Mouse (Mus musculus) yolk sac, embryonic 10.5 days (tissue): ENCODE data around the gene Cyth1.

Experiments used
- DNase-seq: peaks from one replicate; pipeline ENCODE4 v3.0.0-alpha.2; 2017; ENCODE audit warnings: low spot score

The Cyth1 gene

DNA sequence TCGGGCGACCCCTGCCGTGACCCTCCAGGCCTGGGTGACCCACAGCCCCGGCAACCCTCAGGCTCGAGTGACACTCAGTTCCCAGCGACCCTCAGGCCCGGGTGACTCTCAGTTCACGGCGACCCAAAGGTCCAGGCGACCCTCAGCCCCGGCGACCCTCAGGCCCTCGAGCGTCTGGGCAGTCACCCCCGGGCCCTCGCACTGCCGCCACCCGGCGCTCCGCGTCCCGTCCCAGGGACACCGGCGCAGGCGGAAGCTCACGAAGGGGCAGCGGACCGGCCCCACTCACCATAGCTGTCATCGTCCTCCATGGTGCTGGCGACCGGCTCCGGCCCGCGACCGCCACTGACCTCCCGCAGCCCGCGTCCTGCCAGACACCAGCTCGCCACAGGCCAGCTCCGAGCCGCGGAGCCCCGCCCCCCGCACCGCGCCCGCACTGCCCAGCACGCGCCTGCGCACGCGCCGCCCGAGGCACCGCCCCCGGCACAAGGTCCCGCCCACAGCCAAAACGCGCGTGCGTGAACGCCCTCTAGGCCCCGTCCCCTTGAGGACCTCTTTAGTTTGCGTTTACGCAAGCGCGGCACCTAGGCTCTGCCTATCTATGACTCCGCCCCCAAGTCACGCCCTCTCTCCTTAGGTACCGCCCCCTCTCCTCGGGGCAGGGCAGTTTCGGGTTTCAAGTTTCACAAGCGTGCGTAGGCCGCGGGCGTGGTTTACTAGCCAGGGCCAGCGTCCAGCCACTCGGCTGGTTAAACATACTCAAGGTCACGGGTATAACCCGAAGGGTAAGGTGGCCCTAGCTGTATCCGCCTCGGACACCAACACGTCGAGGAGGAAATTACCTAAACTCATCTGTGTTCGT lies at the start of gene Cyth1:
Cyth1 (minus strand) TSS at position 443 of the 862 bp plus-strand sequence.
- DNase-seq: peak; percentile 100

DNA sequence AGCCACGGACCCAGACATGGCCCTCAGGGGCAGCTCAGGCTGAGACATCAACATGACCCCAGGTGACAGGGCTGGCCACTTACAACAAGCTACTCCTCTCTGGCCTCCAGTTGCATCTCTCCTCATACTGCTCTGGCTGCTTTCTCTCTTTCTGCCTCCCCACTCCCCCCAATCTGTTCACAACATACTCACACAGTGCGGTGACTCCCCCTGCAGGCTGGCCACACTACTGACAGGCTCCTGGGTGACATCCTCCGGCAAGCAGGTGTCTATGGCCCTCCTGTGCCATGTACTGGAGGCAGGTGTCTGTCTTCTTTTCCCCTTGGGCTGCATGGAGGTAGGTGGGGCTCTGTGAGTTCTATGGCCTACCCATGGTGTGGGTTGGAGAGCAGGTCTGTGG lies 49.6 kb upstream of the Cyth1 start:
- DNase-seq: no peak

DNA sequence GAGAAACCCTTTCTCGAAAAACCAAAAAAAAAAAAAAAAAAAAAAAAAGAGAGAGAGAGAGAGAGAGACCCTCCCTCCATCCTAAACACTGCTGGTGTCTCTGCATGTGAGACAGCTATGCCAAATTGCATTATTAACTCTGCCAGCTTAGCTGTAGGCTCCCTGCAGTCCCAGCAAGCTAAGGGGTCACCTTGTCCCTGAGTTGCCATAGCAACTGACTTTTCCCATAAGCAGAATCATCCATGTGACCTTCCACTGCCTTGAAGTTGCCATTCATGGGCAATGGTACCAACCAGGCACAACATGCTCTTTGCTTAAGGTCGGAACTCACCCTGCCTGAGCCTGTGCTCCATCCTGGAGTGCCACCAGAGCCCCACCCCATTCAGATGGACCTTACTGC lies 46.6 kb upstream of the Cyth1 start:
- DNase-seq: no peak

DNA sequence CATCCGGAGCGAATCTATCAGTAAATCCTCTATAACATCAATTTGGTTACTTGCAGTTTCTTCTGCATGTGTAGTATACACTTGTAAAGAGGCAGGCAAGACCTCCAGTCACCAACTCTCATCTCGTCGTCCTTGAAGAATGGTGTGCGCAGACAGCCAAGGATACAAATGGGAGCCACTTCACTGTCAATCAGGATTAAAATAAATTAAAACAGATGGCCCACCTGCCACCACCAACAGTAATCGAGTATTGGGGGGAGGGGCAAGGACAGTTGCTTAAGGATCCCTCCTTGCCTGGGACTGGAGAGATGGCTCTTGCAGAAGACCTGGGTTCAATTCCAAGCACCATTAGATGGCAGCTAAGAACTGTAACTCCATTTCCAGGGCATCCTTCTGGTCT lies 44.3 kb upstream of the Cyth1 start:
- DNase-seq: no peak

DNA sequence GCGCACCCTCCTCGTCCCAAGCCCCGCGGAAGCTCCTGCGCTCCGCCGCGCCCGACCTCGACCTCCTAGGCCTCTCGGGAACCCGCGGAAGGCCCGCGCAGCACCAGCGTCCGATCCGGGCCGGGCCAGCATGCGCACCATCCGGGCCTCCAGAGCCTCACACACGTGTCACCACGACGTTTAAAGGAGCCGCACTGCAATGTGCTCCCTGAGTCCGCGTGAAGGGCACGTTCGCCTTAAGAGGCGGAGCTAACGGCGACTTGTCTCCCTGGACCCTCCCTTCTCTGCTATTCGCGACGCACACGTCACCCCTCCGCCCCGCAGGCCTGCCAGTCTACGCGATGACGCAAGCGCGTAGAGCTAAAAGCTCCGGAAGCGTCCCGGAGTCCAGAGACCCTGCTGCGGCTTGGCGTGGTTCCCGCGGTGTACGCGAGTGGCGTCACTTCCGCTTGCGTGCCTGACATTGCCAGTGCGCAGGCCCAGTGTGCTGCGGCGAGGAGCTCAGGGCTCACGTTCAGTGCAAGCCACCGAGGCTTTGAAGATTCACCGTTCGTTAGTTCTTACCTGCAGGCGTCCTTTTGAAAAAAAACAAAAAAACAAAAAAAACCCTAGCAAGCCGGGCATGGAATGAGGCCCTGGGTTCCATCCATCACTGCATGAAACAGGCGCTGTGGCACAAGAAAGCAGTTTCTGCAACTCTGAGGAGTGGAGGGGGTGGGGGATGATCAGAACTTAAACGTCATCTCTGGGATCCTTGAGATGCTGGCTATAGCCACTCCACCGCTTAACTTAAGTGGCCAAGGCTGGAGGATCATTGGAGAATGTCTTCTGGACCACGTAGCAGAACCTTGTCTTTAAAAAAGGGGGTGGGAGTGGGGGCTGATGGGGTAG lies 41.9 kb upstream of the Cyth1 start, which contains the start of gene Usp36:
Usp36 (minus strand) TSS at position 246 of the 891 bp plus-strand sequence.
- peak; percentile 99 for DNase-seq

DNA sequence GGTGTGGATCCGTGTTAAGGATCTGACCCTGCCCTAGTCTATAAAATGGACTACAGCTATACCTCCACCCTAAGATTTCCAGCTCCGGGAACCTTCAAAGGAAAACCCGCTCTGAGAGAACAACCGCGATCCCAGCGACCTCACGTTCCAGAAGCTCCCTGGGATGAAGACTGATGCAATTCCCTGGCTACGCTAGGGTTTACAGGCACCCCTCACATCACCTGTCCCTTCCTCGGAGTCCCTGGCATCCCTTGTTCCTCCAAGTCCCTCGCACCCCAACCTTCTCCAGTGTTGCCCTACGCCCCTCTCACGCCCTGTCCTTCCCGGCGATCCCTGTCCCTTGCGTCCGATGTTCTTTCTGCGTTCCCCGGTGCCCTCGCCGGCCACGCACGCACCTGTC lies 41.2 kb upstream of the Cyth1 start:
- no peak for DNase-seq

DNA sequence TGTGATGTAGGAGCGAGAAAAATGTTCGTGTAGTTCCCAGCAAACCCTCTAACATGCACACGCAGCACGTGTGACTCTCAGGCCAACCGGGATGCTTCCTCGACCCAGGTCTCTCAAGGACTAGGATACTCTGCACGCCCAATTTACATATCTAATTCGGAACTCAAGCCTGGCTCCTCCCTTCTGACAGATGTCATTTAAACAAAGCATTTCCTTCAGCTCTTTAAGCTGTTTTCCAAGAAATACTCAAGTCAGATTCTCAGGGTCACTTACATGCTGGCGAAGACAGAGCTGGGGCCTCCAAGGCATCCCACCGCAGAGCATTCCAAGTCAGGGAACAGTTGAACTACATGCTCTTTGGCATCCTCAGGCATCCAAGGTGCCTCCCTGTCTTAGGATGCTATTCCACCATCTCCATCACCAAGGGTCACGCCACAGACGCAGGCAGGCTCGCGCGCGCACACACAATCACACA lies 40.7 kb upstream of the Cyth1 start:
- DNase-seq: peak; percentile 9

DNA sequence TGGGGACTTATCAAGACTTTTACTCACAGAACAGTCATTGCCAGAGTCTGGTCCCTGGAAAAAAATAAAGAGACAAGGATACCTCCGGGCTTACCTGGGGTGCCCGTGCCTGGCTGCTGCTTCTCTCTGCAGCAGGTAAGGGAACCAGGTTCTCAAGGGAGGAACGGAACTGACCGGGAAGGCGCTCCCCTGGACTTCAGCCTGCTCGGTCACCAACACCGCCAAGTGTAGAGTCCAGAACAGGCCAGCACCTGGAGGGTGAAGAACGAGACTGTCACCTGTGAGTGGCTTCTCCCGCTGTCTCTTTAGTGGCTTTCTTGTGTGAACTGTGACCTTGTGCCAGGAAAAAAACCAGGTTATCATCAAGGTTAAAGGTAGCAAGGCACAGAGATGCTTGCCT lies 39.2 kb upstream of the Cyth1 start:
- no peak for DNase-seq

DNA sequence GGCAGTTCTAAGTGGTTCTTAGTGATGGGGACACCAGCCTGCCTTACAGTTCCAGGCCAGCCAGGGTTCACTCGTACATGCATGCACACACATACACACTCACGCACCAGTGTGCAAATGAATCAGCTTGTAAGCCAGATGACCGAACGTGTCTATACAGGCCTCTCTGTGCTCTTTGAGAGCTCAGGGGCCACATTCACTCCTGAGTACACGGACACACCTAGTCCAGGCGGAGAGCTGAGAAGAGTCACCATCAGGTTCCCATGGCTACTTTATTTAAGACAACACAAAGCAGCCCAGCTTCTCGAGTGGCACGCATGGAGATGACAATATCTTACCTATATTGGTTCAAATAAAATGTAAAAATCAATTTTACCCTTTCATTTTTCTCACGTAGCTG lies 38.0 kb upstream of the Cyth1 start:
- DNase-seq: no peak

DNA sequence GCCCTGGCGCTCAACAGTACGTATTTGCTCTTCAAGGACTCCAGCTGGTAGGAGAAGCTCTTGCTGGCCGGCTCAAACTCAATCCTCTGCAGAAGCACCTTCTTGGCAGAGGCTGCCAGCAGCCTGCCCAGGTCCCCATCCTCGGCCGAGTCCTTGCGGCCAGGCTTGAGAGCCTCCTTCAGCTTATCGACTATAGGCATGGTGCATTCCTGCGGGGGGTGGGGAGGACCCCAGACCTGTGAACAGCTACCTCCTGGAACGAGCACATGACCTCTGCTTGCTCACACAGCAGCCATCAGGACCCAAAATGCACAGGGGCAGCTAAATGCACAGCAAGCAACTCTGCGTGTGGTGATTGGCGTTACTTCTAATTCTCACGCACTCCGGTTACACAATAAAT lies 37.4 kb upstream of the Cyth1 start:
- no peak for DNase-seq

DNA sequence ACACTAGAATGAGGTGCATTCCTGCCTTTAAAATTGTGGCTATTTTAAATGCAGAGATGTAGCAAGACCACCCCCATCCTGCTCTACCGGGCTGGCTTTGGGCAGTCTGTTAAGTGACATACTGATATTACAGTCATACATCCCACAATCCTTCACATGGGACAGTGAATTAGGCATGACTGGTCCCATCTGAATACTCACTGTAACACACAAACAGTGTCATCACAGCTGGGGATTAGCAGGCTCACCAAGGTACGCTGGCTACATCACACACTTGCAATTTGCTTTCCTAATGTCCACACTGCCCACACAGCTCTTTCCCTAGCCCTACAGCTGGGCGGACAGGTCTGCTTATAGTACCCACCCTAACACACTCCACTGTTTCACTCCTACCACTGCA lies 31.8 kb upstream of the Cyth1 start:
- DNase-seq: no peak

DNA sequence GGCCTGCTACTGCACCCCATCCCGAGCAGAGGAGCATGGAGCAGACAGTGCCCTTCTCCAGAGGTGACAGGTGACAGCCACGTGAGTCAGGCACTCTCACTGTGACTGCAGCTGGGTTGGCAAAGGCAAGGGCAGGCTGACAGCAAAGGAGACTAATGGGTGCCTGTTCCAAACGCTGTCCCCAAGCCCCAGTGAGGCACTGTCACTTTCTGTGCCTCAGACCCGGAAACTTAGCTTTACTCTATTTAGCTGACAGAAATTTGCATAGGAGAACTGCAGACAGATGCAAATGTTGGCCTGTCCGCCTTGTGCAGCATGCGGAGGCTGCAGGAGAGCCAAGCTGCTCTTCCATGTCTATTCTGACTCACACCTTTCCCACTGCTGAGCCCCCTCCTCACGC lies 27.9 kb upstream of the Cyth1 start:
- DNase-seq: no peak

DNA sequence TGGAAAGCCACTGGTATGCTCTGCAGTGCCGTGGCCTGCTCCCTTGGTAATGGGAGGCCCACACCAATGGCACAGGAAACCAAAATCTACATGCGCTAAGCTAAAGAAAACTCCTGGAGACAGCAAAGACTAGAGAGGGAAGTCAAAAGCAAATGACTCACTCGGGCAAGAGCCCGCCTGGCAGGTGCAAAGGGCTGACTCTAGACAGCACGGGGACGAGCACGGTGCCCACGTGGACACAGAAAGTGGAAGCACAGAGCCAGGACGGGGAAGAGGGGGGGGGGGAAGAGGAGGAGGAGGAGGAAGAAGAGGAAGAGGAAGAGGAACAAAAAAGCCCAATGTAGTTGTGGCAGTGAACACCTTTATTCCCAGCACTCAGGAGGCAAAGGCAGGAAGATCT lies 26.7 kb upstream of the Cyth1 start:
- no peak for DNase-seq

DNA sequence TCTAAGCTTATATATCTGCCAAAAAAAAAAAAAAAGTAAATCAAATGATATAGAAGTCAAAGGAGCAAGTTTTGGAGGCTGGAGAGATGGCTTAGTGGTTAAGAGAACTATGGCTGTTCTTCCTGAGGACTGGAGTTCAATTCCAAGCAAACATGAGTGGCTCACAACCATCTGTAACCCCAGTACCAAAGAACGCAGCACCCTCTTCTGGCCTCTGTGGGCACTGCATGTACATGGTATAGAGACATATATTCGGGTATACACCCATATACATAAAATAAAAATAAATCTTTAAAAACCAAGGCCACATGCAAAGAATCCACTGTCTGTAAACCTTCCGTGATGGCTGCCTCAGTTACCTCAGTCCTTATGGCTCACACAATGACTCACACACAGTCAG lies 21.4 kb upstream of the Cyth1 start:
- no peak for DNase-seq

DNA sequence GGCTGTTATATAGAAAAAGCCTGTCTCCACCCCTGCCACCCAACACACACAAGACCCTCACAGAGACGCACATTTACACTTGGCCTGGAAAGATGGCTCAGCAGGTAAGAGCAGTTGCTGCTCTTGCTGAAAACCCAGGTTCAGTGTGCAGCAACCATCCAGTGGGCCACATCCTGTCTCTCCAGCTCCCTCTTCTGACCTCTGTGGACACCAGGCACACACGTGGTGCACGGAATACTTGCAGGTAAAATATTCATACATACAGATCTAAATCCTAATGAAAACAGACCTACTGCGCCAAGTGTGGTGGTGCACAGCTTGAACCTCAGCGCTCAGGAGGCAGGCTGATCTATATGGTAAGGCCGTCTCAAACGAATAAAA lies 18.3 kb upstream of the Cyth1 start:
- no peak for DNase-seq

DNA sequence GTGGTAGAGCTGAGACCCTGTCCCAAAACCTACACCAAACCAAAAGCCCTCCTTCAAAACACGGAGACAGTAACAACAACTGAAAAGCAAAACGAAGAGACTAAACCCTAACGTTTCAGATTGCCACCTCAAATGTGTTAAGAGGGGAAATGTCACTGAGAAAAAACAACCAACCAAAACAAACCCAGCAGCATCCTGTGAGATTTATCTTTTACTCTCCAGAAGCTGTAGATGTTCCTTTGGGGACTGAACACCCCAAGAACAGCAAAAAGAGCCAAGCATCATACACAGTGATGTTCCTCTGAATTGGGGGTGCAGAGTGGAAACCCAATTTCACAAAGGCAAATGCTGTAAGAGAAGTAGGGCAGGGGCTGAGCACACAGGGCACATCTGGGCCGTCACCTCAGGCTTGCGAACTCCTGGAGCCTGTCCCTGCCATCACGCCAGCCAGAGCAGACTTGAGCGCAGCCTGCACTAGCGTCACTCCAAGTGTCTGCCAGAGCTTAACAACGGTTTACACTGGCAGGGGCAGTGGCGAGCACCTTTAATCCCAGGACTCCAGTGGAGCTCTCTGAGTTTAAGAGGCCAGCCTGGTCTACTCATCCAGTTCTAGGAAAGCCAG lies 17.8 kb upstream of the Cyth1 start:
- no peak for DNase-seq

DNA sequence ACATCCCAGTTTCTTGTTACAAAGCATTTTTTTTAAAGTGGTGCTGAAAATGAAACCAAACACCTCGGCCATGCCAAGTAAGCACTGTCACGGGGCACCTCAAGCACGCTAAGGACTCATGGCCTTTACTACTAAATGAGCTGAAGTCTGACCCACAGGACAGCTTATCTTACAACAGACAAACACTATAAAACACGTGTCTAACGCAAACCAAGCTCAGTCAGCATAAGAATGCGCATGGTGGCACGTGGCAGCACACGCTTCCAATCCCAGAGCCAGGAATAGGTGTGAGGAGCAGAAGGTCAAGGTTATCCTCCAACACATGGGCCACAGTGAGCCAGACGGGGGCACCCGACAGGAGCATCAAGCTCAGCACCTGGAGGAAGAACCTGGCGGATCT lies 17.2 kb upstream of the Cyth1 start:
- DNase-seq: no peak

DNA sequence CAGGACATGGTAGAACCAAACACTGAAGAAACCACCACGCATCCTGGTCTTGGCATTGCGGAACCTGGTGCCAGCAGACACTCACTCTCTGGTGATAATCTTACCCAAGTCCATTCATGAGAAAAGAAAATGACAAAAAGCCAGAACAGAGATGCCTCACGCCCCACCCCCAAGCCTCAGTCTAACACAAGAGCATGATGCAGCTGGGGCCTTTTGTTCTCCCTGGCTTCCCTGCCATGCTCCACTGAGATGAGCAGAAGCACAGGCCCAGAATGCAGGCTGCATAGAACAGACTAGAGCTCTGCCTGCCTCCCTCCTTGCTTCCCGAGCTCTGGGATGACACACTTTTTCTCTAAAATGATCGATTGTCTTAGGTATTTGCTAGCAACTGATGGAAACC lies 14.8 kb upstream of the Cyth1 start:
- no peak for DNase-seq

DNA sequence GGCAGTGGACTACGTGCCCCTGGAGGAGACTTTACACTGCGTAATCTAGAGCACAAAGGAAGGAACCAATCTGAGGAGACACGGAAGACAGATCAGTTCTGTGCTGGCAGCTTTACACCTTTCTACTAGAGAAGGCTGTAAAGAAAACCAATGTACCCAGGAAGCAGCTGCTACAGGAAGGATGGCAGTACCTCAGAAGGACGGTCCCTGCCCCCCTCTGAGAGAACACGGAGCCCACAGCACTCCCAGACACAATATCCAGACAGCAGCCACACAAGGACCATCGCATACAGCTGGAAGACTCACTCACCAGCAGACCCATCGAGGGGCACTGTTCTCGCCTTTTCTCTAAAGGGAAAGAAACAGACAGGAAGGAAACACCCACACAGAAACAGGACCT lies 11.7 kb upstream of the Cyth1 start:
- no peak for DNase-seq

DNA sequence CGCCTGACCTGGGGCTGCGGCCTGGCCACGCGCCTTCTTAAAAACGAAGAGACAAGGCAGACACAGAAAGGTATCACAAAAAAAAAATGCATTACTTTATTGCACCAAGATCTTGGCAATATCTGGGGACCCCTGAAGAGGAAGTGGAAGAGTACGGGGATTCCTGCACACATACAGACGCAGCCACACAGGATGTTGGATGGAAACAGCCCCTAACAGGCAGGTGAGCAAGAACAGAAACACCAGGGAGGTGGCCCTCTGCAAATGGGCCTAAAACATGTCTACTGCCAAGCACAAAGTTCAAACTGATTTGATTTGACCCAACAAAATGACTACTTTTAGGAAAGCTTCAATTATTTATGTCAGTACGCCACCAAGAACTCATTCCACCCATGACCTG lies 11.2 kb upstream of the Cyth1 start:
- DNase-seq: no peak

DNA sequence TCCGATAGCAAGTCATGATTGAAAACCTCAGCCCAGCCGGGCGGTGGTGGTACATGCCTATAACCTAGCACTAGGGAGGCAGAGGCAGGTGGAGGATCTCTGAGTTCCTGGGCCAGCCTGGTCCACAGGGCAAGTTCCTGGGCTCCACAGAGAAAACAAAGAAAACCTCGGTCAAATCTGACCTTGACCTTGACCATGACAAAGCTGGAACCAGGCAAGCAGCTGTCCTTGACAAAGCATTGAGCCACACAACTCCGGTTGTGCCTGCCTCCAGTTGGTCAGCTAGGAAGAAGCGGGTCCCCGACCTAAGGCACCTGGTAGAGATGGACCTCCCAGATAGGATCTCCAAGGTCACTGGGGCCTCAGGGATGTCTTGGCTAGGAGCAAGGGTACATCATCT lies 8.0 kb upstream of the Cyth1 start:
- no peak for DNase-seq

DNA sequence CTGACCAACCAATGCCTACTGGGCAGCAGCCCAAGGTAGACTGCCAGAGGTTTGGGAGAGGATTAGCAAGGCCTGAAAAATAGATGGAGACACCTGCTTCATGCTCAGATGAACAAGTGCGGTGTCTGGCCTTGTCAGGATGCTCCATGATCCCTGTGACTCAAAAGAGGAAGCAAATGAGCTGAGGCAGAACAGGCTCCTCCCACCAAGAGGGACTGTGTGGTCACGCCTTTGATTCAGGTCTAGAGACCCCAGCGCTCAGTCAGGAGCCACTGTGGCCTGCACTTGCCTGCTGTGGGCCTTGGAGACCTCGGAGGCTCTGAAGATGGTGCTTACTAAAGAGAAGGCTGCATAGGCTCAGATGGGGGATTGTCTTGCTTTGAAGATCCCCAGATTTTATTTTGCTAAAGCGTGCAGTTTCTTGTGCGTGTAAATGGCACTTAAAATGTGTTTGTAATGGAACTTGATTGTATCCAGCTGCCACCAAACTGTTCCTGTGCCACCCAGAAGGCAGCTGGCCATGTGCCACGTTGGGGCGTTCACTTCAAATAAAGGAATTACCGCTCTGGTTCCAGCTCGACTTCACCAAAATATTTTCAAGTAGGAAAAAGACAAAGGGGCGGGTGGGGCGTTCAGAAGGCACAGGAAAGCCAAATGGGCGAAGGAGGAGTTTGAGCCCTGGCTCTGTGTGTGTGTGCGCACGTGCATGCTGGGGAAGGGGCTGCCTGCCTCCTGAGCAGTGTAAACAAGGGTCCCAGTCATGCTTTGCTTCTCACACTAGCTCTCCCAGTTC lies 6.0 kb upstream of the Cyth1 start:
- no peak for DNase-seq
